Mouse (Mus musculus): ENCODE results near the gene BC034090. TPM values are rescaled to one million over a fixed set of nuclear protein-coding genes. Genes with fewer than 3 reads are reported as not detected.

Gene BC034090
- polyA plus RNA-seq, 1 experiment = 11.1 TPM

- no peaks in the 10 kb centered on the region for H3K27me3 ChIP-seq (ENCODE audit: control insufficient read depth, insufficient read depth, insufficient read length)
- H3K79me2 ChIP-seq (ENCODE audit: control insufficient read depth, insufficient read depth) = no peaks in the 10 kb centered on the region
- peaks cover 2% of the 10 kb centered on the region for H3K36me3 ChIP-seq (ENCODE audit: control insufficient read depth, insufficient read depth)
- TF ChIP-seq CEBPB (IDR thresholded peaks at IDR 0.05; ENCODE audit: insufficient read depth, poor library complexity, severe bottlenecking) = no peak
- no peak for TF ChIP-seq SRF (IDR thresholded peaks at IDR 0.05; ENCODE audit: control insufficient read depth, insufficient read length, low read depth)
- TF ChIP-seq POLR2AphosphoS2 (IDR thresholded peaks at IDR 0.05; ENCODE audit: insufficient read length, low read depth) = no peak
- TF ChIP-seq POLR2A (IDR thresholded peaks at IDR 0.05; ENCODE audit: insufficient read length, low read depth) = no peak
- H3K4me3 ChIP-seq = no peak overlapping the region
- no peak overlapping the region for H3K4me2 ChIP-seq (ENCODE audit: low read depth)
- H3ac ChIP-seq (ENCODE audit: control insufficient read depth, insufficient read length) = no peak overlapping the region
Observed at GRCm38 (mm10) chr1:155281003-155281793, 37.0 kb upstream of the BC034090 start.

- TF ChIP-seq TCF3 (IDR thresholded peaks at IDR 0.05; ENCODE audit: insufficient read length, low read depth) (no peak), POLR2A (IDR thresholded peaks at IDR 0.05; ENCODE audit: insufficient read length, low read depth) (no peak), MYOG (IDR thresholded peaks at IDR 0.05; ENCODE audit: control insufficient read depth in 1 of 3, insufficient read depth in 1 of 3, insufficient read length in 2 of 3, low read depth in 2 of 3) (no peak), REST (IDR thresholded peaks at IDR 0.05; ENCODE audit: insufficient read depth, insufficient read length) (no peak), MAX (IDR thresholded peaks at IDR 0.05; ENCODE audit: low read depth) (no peak), SRF (IDR thresholded peaks at IDR 0.05; ENCODE audit: control insufficient read depth, insufficient read length, low read depth) (no peak), USF1 (IDR thresholded peaks at IDR 0.05; ENCODE audit: low read depth) (no peak), MYOD1 (IDR thresholded peaks at IDR 0.05; ENCODE audit: control insufficient read depth in 1 of 3, insufficient read length in 2 of 3, low read depth in 2 of 3) (no peak), CEBPB (IDR thresholded peaks at IDR 0.05; ENCODE audit: insufficient read depth, poor library complexity, severe bottlenecking) (no peak), TCF12 (IDR thresholded peaks at IDR 0.05; ENCODE audit: insufficient read depth, poor library complexity, severe bottlenecking) (no peak), E2F4 (IDR thresholded peaks at IDR 0.05; ENCODE audit: insufficient read depth) (no peak), POLR2AphosphoS2 (IDR thresholded peaks at IDR 0.05; ENCODE audit: insufficient read length, low read depth) (no peak)
- Histone ChIP-seq H3K4me3 (no peak overlapping the region), H3ac (ENCODE audit: control insufficient read depth, insufficient read length) (no peak overlapping the region), H3K79me2 (ENCODE audit: control insufficient read depth, insufficient read depth) (no peaks in the 10 kb centered on the region), H3K4me2 (ENCODE audit: low read depth) (no peak overlapping the region), H3K36me3 (ENCODE audit: control insufficient read depth, insufficient read depth) (no peaks in the 10 kb centered on the region), H3K27me3 (ENCODE audit: control insufficient read depth, insufficient read depth, insufficient read length) (no peaks in the 10 kb centered on the region)
Observed at GRCm38 (mm10) chr1:155280306-155280705, 36.1 kb upstream of the BC034090 start.

GRCm38 (mm10) chr1:155276381-155277033 is 32.3 kb upstream of the BC034090 start:
- no peak overlapping the region for H3ac ChIP-seq (ENCODE audit: control insufficient read depth, insufficient read length)
- H3K4me3 ChIP-seq = no peak overlapping the region
- TF ChIP-seq POLR2A (IDR thresholded peaks at IDR 0.05; ENCODE audit: insufficient read length, low read depth) (no peak), POLR2AphosphoS2 (IDR thresholded peaks at IDR 0.05; ENCODE audit: insufficient read length, low read depth) (no peak), MYOD1 (IDR thresholded peaks at IDR 0.05; ENCODE audit: control insufficient read depth in 1 of 3, insufficient read length in 2 of 3, low read depth in 2 of 3) (no peak), MAX (IDR thresholded peaks at IDR 0.05; ENCODE audit: low read depth) (no peak), E2F4 (IDR thresholded peaks at IDR 0.05; ENCODE audit: insufficient read depth) (no peak)
- no peak overlapping the region for H3K4me2 ChIP-seq (ENCODE audit: low read depth)
- H3K79me2 ChIP-seq (ENCODE audit: control insufficient read depth, insufficient read depth) = no peaks in the 10 kb centered on the region
- no peaks in the 10 kb centered on the region for H3K27me3 ChIP-seq (ENCODE audit: control insufficient read depth, insufficient read depth, insufficient read length)
- H3K36me3 ChIP-seq (ENCODE audit: control insufficient read depth, insufficient read depth) = no peaks in the 10 kb centered on the region

GRCm38 (mm10) chr1:155275793-155276192 is 31.5 kb upstream of the BC034090 start:
- no peaks in the 10 kb centered on the region for H3K27me3 ChIP-seq (ENCODE audit: control insufficient read depth, insufficient read depth, insufficient read length)
- H3K4me3 ChIP-seq = no peak overlapping the region
- no peak overlapping the region for H3ac ChIP-seq (ENCODE audit: control insufficient read depth, insufficient read length)
- TF ChIP-seq POLR2AphosphoS2 (IDR thresholded peaks at IDR 0.05; ENCODE audit: insufficient read length, low read depth) = no peak
- no peak overlapping the region for H3K4me2 ChIP-seq (ENCODE audit: low read depth)
- H3K36me3 ChIP-seq (ENCODE audit: control insufficient read depth, insufficient read depth) = no peaks in the 10 kb centered on the region
- H3K79me2 ChIP-seq (ENCODE audit: control insufficient read depth, insufficient read depth) = no peaks in the 10 kb centered on the region

- no peak overlapping the region for H3K4me3 ChIP-seq
- H3K27me3 ChIP-seq (ENCODE audit: control insufficient read depth, insufficient read depth, insufficient read length) = no peaks in the 10 kb centered on the region
- H3ac ChIP-seq (ENCODE audit: control insufficient read depth, insufficient read length) = no peak overlapping the region
- TF ChIP-seq MYOG (IDR thresholded peaks at IDR 0.05; ENCODE audit: control insufficient read depth in 1 of 3, insufficient read depth in 1 of 3, insufficient read length in 2 of 3, low read depth in 2 of 3) (no peak), E2F4 (IDR thresholded peaks at IDR 0.05; ENCODE audit: insufficient read depth) (no peak), USF1 (IDR thresholded peaks at IDR 0.05; ENCODE audit: low read depth) (no peak), SRF (IDR thresholded peaks at IDR 0.05; ENCODE audit: control insufficient read depth, insufficient read length, low read depth) (no peak), CEBPB (IDR thresholded peaks at IDR 0.05; ENCODE audit: insufficient read depth, poor library complexity, severe bottlenecking) (no peak), POLR2A (IDR thresholded peaks at IDR 0.05; ENCODE audit: insufficient read length, low read depth) (no peak), POLR2AphosphoS2 (IDR thresholded peaks at IDR 0.05; ENCODE audit: insufficient read length, low read depth) (no peak), TCF12 (IDR thresholded peaks at IDR 0.05; ENCODE audit: insufficient read depth, poor library complexity, severe bottlenecking) (no peak), MYOD1 (IDR thresholded peaks at IDR 0.05; ENCODE audit: control insufficient read depth in 1 of 3, insufficient read length in 2 of 3, low read depth in 2 of 3) (no peak), MAX (IDR thresholded peaks at IDR 0.05; ENCODE audit: low read depth) (no peak), REST (IDR thresholded peaks at IDR 0.05; ENCODE audit: insufficient read depth, insufficient read length) (no peak), TCF3 (IDR thresholded peaks at IDR 0.05; ENCODE audit: insufficient read length, low read depth) (no peak)
- no peaks in the 10 kb centered on the region for H3K36me3 ChIP-seq (ENCODE audit: control insufficient read depth, insufficient read depth)
- H3K4me2 ChIP-seq (ENCODE audit: low read depth) = no peak overlapping the region
- no peaks in the 10 kb centered on the region for H3K79me2 ChIP-seq (ENCODE audit: control insufficient read depth, insufficient read depth)
Observed at GRCm38 (mm10) chr1:155274976-155275375, 30.7 kb upstream of the BC034090 start.
